Mouse (Mus musculus): Measurements from ENCODE around the gene Thap12. TPM values are rescaled to one million over a fixed set of nuclear protein-coding genes. Genes with fewer than 3 reads are reported as not detected.

Gene Thap12
- total and polyA plus RNA-seq, 2 experiments from 2014 or later, result 37.8 to 48.6 TPM

DNA sequence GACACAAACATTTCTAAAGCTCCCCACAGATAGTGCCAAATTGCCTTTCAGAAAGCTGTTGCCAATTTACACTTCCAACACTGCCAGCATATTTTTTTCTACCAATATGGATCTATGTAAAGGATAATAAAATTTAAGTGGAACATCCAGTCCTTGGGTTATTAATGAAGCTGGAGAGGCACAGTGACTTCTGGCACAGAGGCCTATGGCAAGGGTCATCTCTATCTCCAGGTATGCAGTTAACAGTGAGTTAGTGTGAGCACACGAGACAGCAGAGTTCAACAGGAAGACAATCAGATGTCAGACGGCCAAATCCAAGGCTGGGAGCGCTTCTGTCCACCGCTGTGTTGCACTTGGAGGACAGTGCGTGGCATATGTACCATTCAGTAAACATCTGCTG lies 4.9 kb upstream of the Thap12 start:
- H3K4me3 ChIP-seq (ENCODE audit: low read depth, low read length), result no peak overlapping the region
- peaks cover 12% of the 10 kb centered on the region for H3K4me1 ChIP-seq (ENCODE audit: control insufficient read depth, insufficient read depth)
- ATAC-seq (ENCODE audit: insufficient read depth, low read depth) (no peak), DNase-seq (ENCODE audit: low spot score) (no peak)
- H3K27me3 ChIP-seq (ENCODE audit: control insufficient read depth, insufficient read depth, low read length), result no peaks in the 10 kb centered on the region
- no peak overlapping the region for H3K27ac ChIP-seq (ENCODE audit: low read depth)
- 55% methylated on average over 5 of the region's 5 CpGs for WGBS
- no peak overlapping the region for H3K4me2 ChIP-seq (ENCODE audit: low read depth, low read length)
- H3K9me3 ChIP-seq (replicated peaks; ENCODE audit: control insufficient read depth, low read length), result no peaks in the 10 kb centered on the region
- H3K36me3 ChIP-seq (replicated peaks; ENCODE audit: control insufficient read depth, insufficient read depth, low read length), result no peaks in the 10 kb centered on the region
- TF ChIP-seq CTCF (IDR thresholded peaks at IDR 0.05; ENCODE audit: low read depth), result no peak
- TF ChIP-seq EP300 (IDR thresholded peaks at IDR 0.05; ENCODE audit: low read depth), result no peak
- H3K9ac ChIP-seq (replicated peaks; ENCODE audit: low read depth, low read length), result no peak overlapping the region

DNA sequence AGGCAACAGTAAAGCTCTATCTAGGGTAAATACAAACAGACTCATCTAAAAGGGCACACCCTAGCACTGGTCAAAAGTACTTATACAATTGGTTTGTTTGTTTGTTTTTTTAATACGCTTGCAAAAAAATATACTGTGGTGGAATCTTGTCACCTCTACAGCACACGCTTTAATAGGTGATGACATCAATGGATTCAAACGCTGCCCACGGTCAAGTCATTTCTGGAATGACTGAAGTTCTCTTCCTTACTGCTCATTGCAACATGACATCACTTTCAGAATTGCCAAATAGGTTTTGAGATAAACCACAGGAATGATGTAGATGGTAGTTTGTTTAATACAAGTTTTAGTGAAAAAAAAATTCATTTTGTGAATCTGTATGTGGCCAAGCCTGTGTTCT lies 4.3 kb upstream of the Thap12 start:
- 77% methylated on average over 4 of the region's 4 CpGs for WGBS
- Histone ChIP-seq H3K4me3 (ENCODE audit: low read depth, low read length) (no peak overlapping the region), H3K9me3 (replicated peaks; ENCODE audit: control insufficient read depth, low read length) (no peaks in the 10 kb centered on the region), H3K9ac (replicated peaks; ENCODE audit: low read depth, low read length) (no peak overlapping the region), H3K4me2 (ENCODE audit: low read depth, low read length) (no peak overlapping the region), H3K27me3 (ENCODE audit: control insufficient read depth, insufficient read depth, low read length) (no peaks in the 10 kb centered on the region), H3K36me3 (replicated peaks; ENCODE audit: control insufficient read depth, insufficient read depth, low read length) (no peaks in the 10 kb centered on the region), H3K27ac (ENCODE audit: low read depth) (no peak overlapping the region), H3K4me1 (ENCODE audit: control insufficient read depth, insufficient read depth) (peaks cover 9% of the 10 kb centered on the region; the same call in 1 of the 2 replicates)
- DNase-seq (ENCODE audit: low spot score), result no peak
- TF ChIP-seq CTCF (IDR thresholded peaks at IDR 0.05; ENCODE audit: low read depth), result no peak
- no peak for TF ChIP-seq EP300 (IDR thresholded peaks at IDR 0.05; ENCODE audit: low read depth)
- no peak for ATAC-seq (ENCODE audit: insufficient read depth, low read depth)

DNA sequence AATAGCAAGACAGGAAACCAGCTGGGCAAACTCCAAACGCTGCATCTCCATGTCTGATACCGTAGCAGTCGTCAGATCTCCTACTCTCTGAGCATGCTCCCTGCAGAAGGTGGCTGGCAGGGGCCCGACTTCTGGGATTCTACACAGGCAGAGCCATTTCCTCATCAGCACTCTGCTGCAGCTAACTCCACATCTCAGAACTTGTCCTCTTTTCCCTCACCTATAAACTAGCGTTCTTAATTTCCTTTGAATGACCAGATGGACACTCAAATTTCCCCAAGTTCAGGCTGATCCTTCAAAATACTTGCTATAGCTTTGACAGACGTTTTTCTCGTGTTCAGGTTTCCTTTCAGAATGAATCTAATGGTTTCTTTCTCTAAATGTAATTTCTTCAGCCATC lies 1.1 kb upstream of the Thap12 start:
- H3K9ac ChIP-seq (replicated peaks; ENCODE audit: low read depth, low read length), result peak overlapping the region; percentile 74; the same call in 1 of the 2 replicates
- H3K9me3 ChIP-seq (replicated peaks; ENCODE audit: control insufficient read depth, low read length), result no peaks in the 10 kb centered on the region
- no peaks in the 10 kb centered on the region for H3K27me3 ChIP-seq (ENCODE audit: control insufficient read depth, insufficient read depth, low read length)
- no peak for TF ChIP-seq CTCF (IDR thresholded peaks at IDR 0.05; ENCODE audit: low read depth)
- no peak for TF ChIP-seq EP300 (IDR thresholded peaks at IDR 0.05; ENCODE audit: low read depth)
- no peak for DNase-seq (ENCODE audit: low spot score)
- peaks cover 20% of the 10 kb centered on the region for H3K4me1 ChIP-seq (ENCODE audit: control insufficient read depth, insufficient read depth)
- 21% methylated on average over 7 of the region's 7 CpGs for WGBS
- peak overlapping the region; percentile 76 for H3K4me3 ChIP-seq (ENCODE audit: low read depth, low read length)
- H3K36me3 ChIP-seq (replicated peaks; ENCODE audit: control insufficient read depth, insufficient read depth, low read length), result no peaks in the 10 kb centered on the region
- H3K27ac ChIP-seq (ENCODE audit: low read depth), result peak overlapping the region; percentile 76
- ATAC-seq (ENCODE audit: insufficient read depth, low read depth), result no peak
- peak overlapping the region; percentile 72 for H3K4me2 ChIP-seq (ENCODE audit: low read depth, low read length)

DNA sequence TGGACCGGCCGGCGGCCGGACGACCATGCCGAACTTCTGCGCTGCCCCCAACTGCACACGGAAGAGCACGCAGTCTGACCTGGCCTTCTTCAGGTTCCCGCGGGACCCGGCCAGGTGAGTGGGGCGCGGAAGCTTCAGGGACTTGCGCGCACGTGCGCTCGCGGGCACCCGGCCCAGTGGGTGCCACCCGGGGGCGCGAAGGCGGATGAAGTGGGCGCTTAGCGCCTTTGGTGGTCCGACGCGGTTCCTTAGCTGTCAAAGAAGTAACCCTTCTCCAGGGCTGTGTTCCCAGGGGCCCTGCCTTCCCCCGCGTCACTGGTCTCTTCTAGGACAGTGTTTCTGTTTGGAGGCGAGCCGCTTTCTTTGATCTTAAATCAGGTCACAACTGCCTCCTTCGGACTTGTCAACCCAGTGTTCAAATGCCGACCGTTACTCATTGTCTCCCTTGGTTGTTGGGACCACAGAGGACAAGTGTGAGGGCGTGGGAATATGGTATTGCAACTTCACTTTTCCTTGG lies 520 bp downstream of the Thap12 start:
- DNase-seq (ENCODE audit: low spot score) (peak; percentile 43), ATAC-seq (ENCODE audit: insufficient read depth, low read depth) (peak; percentile 6)
- peak overlapping the region; percentile 60 for H3K4me2 ChIP-seq (ENCODE audit: low read depth, low read length)
- H3K9me3 ChIP-seq (replicated peaks; ENCODE audit: control insufficient read depth, low read length), result no peaks in the 10 kb centered on the region
- no peaks in the 10 kb centered on the region for H3K27me3 ChIP-seq (ENCODE audit: control insufficient read depth, insufficient read depth, low read length)
- WGBS, result under 1% methylated on average over 32 of the region's 38 CpGs
- TF ChIP-seq CTCF (IDR thresholded peaks at IDR 0.05; ENCODE audit: low read depth) (no peak), EP300 (IDR thresholded peaks at IDR 0.05; ENCODE audit: low read depth) (no peak)
- peaks cover 20% of the 10 kb centered on the region for H3K4me1 ChIP-seq (ENCODE audit: control insufficient read depth, insufficient read depth)
- peak overlapping the region; percentile 82 for H3K9ac ChIP-seq (replicated peaks; ENCODE audit: low read depth, low read length)
- no peaks in the 10 kb centered on the region for H3K36me3 ChIP-seq (replicated peaks; ENCODE audit: control insufficient read depth, insufficient read depth, low read length)
- peak overlapping the region; percentile 76 for H3K4me3 ChIP-seq (ENCODE audit: low read depth, low read length)
- peak overlapping the region; percentile 77 for H3K27ac ChIP-seq (ENCODE audit: low read depth)

DNA sequence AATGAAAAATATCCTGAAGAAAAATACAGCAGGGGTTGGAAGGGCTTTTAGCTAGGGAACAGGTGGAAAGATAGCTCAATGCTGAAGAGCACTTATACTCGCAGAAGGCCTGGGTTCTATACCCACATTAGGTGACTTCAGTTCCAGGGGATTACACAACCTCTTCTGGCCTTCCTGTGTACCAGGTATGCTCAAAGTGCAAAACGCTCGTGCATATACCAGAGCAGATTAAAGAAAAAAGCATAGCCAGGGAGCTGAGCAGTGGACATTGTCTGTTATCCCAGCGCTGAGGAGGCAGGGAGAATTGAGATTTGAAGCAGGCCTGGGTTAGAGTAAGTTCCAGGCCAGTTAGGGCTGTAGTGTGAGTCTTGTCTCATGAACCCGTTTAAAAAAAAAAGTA lies 1.4 kb downstream of the Thap12 start:
- Histone ChIP-seq H3K9ac (replicated peaks; ENCODE audit: low read depth, low read length) (peak overlapping the region; percentile 82; the same call in 1 of the 2 replicates), H3K4me2 (ENCODE audit: low read depth, low read length) (peak overlapping the region; percentile 60), H3K27me3 (ENCODE audit: control insufficient read depth, insufficient read depth, low read length) (no peaks in the 10 kb centered on the region), H3K36me3 (replicated peaks; ENCODE audit: control insufficient read depth, insufficient read depth, low read length) (no peaks in the 10 kb centered on the region), H3K4me1 (ENCODE audit: control insufficient read depth, insufficient read depth) (peaks cover 20% of the 10 kb centered on the region), H3K27ac (ENCODE audit: low read depth) (no peak overlapping the region), H3K9me3 (replicated peaks; ENCODE audit: control insufficient read depth, low read length) (no peaks in the 10 kb centered on the region), H3K4me3 (ENCODE audit: low read depth, low read length) (peak overlapping the region; percentile 76)
- 47% methylated on average over 5 of the region's 5 CpGs for WGBS
- ATAC-seq (ENCODE audit: insufficient read depth, low read depth), result no peak
- DNase-seq (ENCODE audit: low spot score), result no peak
- TF ChIP-seq EP300 (IDR thresholded peaks at IDR 0.05; ENCODE audit: low read depth) (no peak), CTCF (IDR thresholded peaks at IDR 0.05; ENCODE audit: low read depth) (no peak)

DNA sequence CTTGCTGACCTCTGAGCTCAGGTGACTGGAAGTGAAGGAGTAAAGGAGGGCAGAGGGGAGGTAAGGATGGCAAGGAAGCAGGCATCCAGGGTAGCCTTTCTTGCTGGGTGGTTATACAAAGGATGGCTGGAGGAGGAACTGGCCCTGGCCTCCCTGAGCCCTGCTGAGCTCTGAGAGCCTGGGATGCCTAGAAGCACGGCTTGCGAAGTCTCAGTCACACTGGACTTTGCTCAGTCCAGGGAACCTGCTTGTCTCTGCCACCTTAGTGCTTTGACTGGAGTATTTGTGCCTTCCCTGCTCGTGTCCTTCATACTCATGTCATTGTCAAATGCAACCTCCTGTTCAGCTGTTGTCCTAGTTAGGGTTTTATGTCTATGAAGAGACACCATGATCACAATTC lies 10.8 kb downstream of the Thap12 start:
- no peak for ATAC-seq (ENCODE audit: insufficient read depth, low read depth)
- TF ChIP-seq EP300 (IDR thresholded peaks at IDR 0.05; ENCODE audit: low read depth), result no peak
- no peak for TF ChIP-seq CTCF (IDR thresholded peaks at IDR 0.05; ENCODE audit: low read depth)

More for the DNA sequence above, 10.8 kb downstream of the Thap12 start:
- H3K9ac ChIP-seq (replicated peaks; ENCODE audit: low read depth, low read length), result no peak overlapping the region
- no peaks in the 10 kb centered on the region for H3K4me1 ChIP-seq (ENCODE audit: control insufficient read depth, insufficient read depth)
- H3K27me3 ChIP-seq (ENCODE audit: control insufficient read depth, insufficient read depth, low read length), result no peaks in the 10 kb centered on the region
- 86% methylated on average over 3 of the region's 3 CpGs for WGBS
- no peaks in the 10 kb centered on the region for H3K9me3 ChIP-seq (replicated peaks; ENCODE audit: control insufficient read depth, low read length)
- DNase-seq (ENCODE audit: low spot score), result no peak
- H3K36me3 ChIP-seq (replicated peaks; ENCODE audit: control insufficient read depth, insufficient read depth, low read length), result peaks cover 74% of the 10 kb centered on the region
- no peak overlapping the region for H3K27ac ChIP-seq (ENCODE audit: low read depth)
- H3K4me3 ChIP-seq (ENCODE audit: low read depth, low read length), result no peak overlapping the region
- H3K4me2 ChIP-seq (ENCODE audit: low read depth, low read length), result no peak overlapping the region
